Mouse (Mus musculus) midbrain, embryonic 12.5 days (tissue): ENCODE results near the gene Gabra3. TPM values are rescaled to one million over a fixed set of nuclear protein-coding genes. Genes with fewer than 3 reads are reported as not detected.

Source experiments
- ATAC-seq: fragments of 200-750 bp; cut with Nextera tagmentation; 2 replicates; pipeline ENCODE4 v1.8.0; 2017; ENCODE audit warnings: low read depth, moderate TSS enrichment, moderate library complexity; ENCODE audit not compliant: low FRiP score
- H3K27ac ChIP-seq: fragments of 300-500 bp; sonication (generic); replicated peaks from 2 replicates; pipeline ENCODE4 v1.5.1; 2016; ENCODE audit warnings: mild to moderate bottlenecking
- H3K27me3 ChIP-seq: fragments of 300-500 bp; sonication (generic); 2 replicates; pipeline ENCODE4 v1.6.1; 2016; ENCODE audit warnings: mild to moderate bottlenecking
- H3K36me3 ChIP-seq: fragments of 300-500 bp; sonication (generic); 2 replicates; pipeline ENCODE4 v1.6.1; 2016
- H3K4me1 ChIP-seq: fragments of 300-500 bp; sonication (generic); 2 replicates; pipeline ENCODE4 v1.6.1; 2016
- H3K4me2 ChIP-seq: fragments of 300-500 bp; sonication (generic); replicated peaks from 2 replicates; pipeline ENCODE4 v1.6.1; 2016; ENCODE audit warnings: mild to moderate bottlenecking, moderate library complexity
- H3K4me3 ChIP-seq: fragments of 300-500 bp; sonication (generic); 2 replicates; pipeline ENCODE4 v1.5.1; 2016; ENCODE audit warnings: mild to moderate bottlenecking
- H3K9ac ChIP-seq: fragments of 300-500 bp; sonication (generic); replicated peaks from 2 replicates; pipeline ENCODE4 v1.6.1; 2016; ENCODE audit warnings: mild to moderate bottlenecking, moderate library complexity
- H3K9me3 ChIP-seq: fragments of 300-500 bp; sonication (generic); 2 replicates; pipeline ENCODE4 v1.6.1; 2016; ENCODE audit warnings: mild to moderate bottlenecking
- WGBS: fragments of 180-500 bp; shearing (Covaris S2); methylation state at CpG from one replicate; pipeline ENCODE4 v1.1.7; 2016; 5-methylcytosine and 5-hydroxymethylcytosine counted together
- microRNA counts: library from miRNA; unstranded; fragments of <30 nt; microRNA quantifications from one replicate; lab custom pipeline; 2017
- microRNA-seq: library from miRNA; unstranded; fragments of <30 nt; microRNA quantifications from one replicate; pipeline ENCODE4, GENCODE M21; 2017
- polyA plus RNA-seq: library from polyadenylated mRNA; unstranded; fragments of >200 nt; fragmentation: Nextera tagmentation; extraction: Ambion mirVana; gene quantifications from 2 replicates; pipeline ENCODE4 v1.2.1, GENCODE M21; 2016

Gabra3 gene
- polyA plus RNA-seq = 3.5 and 4.1 TPM in 2 replicates

- WGBS = 7% methylated on average over 4 of the region's 4 CpGs
- H3K4me2 ChIP-seq = peak within 1 kb of the TSS; percentile 57
- ATAC-seq = peak; percentile 84
- no peaks in the 10 kb centered on the region for H3K9me3 ChIP-seq
- no peaks in the 10 kb centered on the region for H3K36me3 ChIP-seq
- peak within 1 kb of the TSS; percentile 39 for H3K4me3 ChIP-seq
- H3K4me1 ChIP-seq = no peaks in the 10 kb centered on the region
- H3K27ac ChIP-seq = 0 out of 2 replicates have a peak within 1 kb of the TSS, but pooled peaks have one; percentile 25
- peaks cover 6% of the 10 kb centered on the region; the same call in 1 of the 2 replicates for H3K27me3 ChIP-seq
- peak within 1 kb of the TSS; percentile 31; the same call in 1 of the 2 replicates for H3K9ac ChIP-seq
Observed at GRCm38 (mm10) chrX:72656230-72656898, at the start of gene Gabra3. Gene Gabra3 (minus strand): TSS chrX:72656848.

GRCm38 (mm10) chrX:72655789-72656188 is 859 bp downstream of the Gabra3 start:
- 10% methylated on average over 7 of the region's 11 CpGs for WGBS
- Histone ChIP-seq H3K36me3 (no peaks in the 10 kb centered on the region), H3K4me3 (peak overlapping the region; percentile 39), H3K27ac (0 out of 2 replicates have a peak overlapping the region, but pooled peaks have one; percentile 25), H3K9me3 (no peaks in the 10 kb centered on the region), H3K4me2 (peak overlapping the region; percentile 57), H3K27me3 (peaks cover 6% of the 10 kb centered on the region; the same call in 1 of the 2 replicates), H3K4me1 (no peaks in the 10 kb centered on the region), H3K9ac (peak overlapping the region; percentile 31; the same call in 1 of the 2 replicates)
- ATAC-seq = peak; percentile 84

- Histone ChIP-seq H3K4me1 (no peaks in the 10 kb centered on the region), H3K27me3 (peaks cover 6% of the 10 kb centered on the region; the same call in 1 of the 2 replicates), H3K9ac (peak overlapping the region; percentile 31; the same call in 1 of the 2 replicates), H3K36me3 (no peaks in the 10 kb centered on the region), H3K4me2 (peak overlapping the region; percentile 57), H3K9me3 (no peaks in the 10 kb centered on the region), H3K4me3 (peak overlapping the region; percentile 39), H3K27ac (0 out of 2 replicates have a peak overlapping the region, but pooled peaks have one; percentile 25)
- 25% methylated on average over 5 of the region's 5 CpGs for WGBS
- ATAC-seq = peak; percentile 70
Observed at GRCm38 (mm10) chrX:72655381-72655780, 1.3 kb downstream of the Gabra3 start.

- Histone ChIP-seq H3K4me3 (no peak overlapping the region), H3K27me3 (peaks cover 6% of the 10 kb centered on the region; the same call in 1 of the 2 replicates), H3K4me2 (no peak overlapping the region), H3K9me3 (no peaks in the 10 kb centered on the region), H3K9ac (no peak overlapping the region), H3K36me3 (no peaks in the 10 kb centered on the region), H3K4me1 (no peaks in the 10 kb centered on the region), H3K27ac (no peak overlapping the region)
- WGBS = 81% methylated on average over 3 of the region's 3 CpGs
- no peak for ATAC-seq
Observed at GRCm38 (mm10) chrX:72650688-72651087, 6.0 kb downstream of the Gabra3 start.

- no peak for ATAC-seq
- Histone ChIP-seq H3K9ac (no peak overlapping the region), H3K4me2 (no peak overlapping the region), H3K4me1 (no peaks in the 10 kb centered on the region), H3K27me3 (no peaks in the 10 kb centered on the region), H3K27ac (no peak overlapping the region), H3K36me3 (no peaks in the 10 kb centered on the region), H3K9me3 (no peaks in the 10 kb centered on the region), H3K4me3 (no peak overlapping the region)
- 59% methylated on average over 2 of the region's 2 CpGs for WGBS
Observed at GRCm38 (mm10) chrX:72644691-72645090, 12.0 kb downstream of the Gabra3 start.

- H3K36me3 ChIP-seq = no peaks in the 10 kb centered on the region
- no peaks in the 10 kb centered on the region for H3K9me3 ChIP-seq
- no peak overlapping the region for H3K27ac ChIP-seq
- H3K27me3 ChIP-seq = no peaks in the 10 kb centered on the region
- no peak for ATAC-seq
- 80% methylated on average over 5 of the region's 5 CpGs for WGBS
- H3K9ac ChIP-seq = no peak overlapping the region
- no peak overlapping the region for H3K4me2 ChIP-seq
- no peaks in the 10 kb centered on the region for H3K4me1 ChIP-seq
- no peak overlapping the region for H3K4me3 ChIP-seq
Observed at GRCm38 (mm10) chrX:72497284-72497683, 159.4 kb downstream of the Gabra3 start.

- no peak for ATAC-seq
- no peak overlapping the region for H3K27ac ChIP-seq
- no peaks in the 10 kb centered on the region for H3K4me1 ChIP-seq
- no peak overlapping the region for H3K4me2 ChIP-seq
- 88% methylated on average over 2 of the region's 2 CpGs for WGBS
- no peaks in the 10 kb centered on the region for H3K36me3 ChIP-seq
- H3K9ac ChIP-seq = no peak overlapping the region
- H3K4me3 ChIP-seq = no peak overlapping the region
- no peaks in the 10 kb centered on the region for H3K9me3 ChIP-seq
- H3K27me3 ChIP-seq = no peaks in the 10 kb centered on the region
Observed at GRCm38 (mm10) chrX:72489806-72490205, 166.8 kb downstream of the Gabra3 start.

- no peaks in the 10 kb centered on the region for H3K9me3 ChIP-seq
- no peaks in the 10 kb centered on the region for H3K36me3 ChIP-seq
- H3K4me1 ChIP-seq = no peaks in the 10 kb centered on the region
- no peak within 1 kb of the TSS for H3K9ac ChIP-seq
- H3K4me3 ChIP-seq = no peak within 1 kb of the TSS
- 84% methylated on average over 6 of the region's 6 CpGs for WGBS
- no peak for ATAC-seq
- no peaks in the 10 kb centered on the region for H3K27me3 ChIP-seq
- no peak within 1 kb of the TSS for H3K27ac ChIP-seq
- no peak within 1 kb of the TSS for H3K4me2 ChIP-seq
Observed at GRCm38 (mm10) chrX:72386758-72387157, 269.9 kb downstream of the Gabra3 start, which contains the start of gene Magea10. Gene Magea10 (minus strand): TSS chrX:72386858.

MicroRNA genes within 50 kb of the gene (microRNA counts, 519-probe panel; counts per million panel counts)
- not detected for microRNA mmu-miR-105 (lab: Ali Mortazavi, UCI)
- microRNA mmu-miR-767 (lab: Ali Mortazavi, UCI) = not detected

Small RNA genes lying within 50 kb of the gene (microRNA-seq; reads per million reads assigned to microRNA genes)
- gene Mir105 (not detected), gene Mir767 (not detected)

Other genes starting within 250 kb of the Gabra3 start
- 1.6 and 1.8 TPM in 2 replicates for gene Gabrq, start 168.3 kb upstream of the Gabra3 start, polyA plus RNA-seq